Mouse (Mus musculus) left cerebral cortex, adult 18-20 months (tissue): ENCODE data around the gene Prickle1. TPM values are rescaled to one million over a fixed set of nuclear protein-coding genes. Genes with fewer than 3 reads are reported as not detected.

Source experiments
- total RNA-seq, 2 experiments: library from RNA; stranded (reverse); gene quantifications; 2 replicates each; pipeline ENCODE4 v1.2.3; 2021

Gene Prickle1
- total RNA-seq, 2 experiments from 2014 or later, result 87.4 to 93.8 TPM

Other genes starting within 250 kb of the Prickle1 start
- 10 to 100 TPM; 73.4 to 74.4 TPM for gene Zcrb1, start 197.6 kb downstream of the Prickle1 start, total RNA-seq
- 10 to 100 TPM; 43.9 to 47.7 TPM for gene Pphln1, start 197.5 kb downstream of the Prickle1 start, total RNA-seq